8 mouse cellular contexts compared by ENCODE assay signal in genomic region chr10:43870752-43871151, GRCm38 (mm10). TPM values are rescaled to one million over a fixed set of nuclear protein-coding genes. Genes with fewer than 3 reads are reported as not detected.
DNase-seq lines count a peak whose midpoint lies in the region; ATAC-seq and TF ChIP-seq lines count a peak whose summit lies in the region.
"Had no signal": no experiment of that assay in that cellular context is flagged by ENCODE, and none has a peak within 500 bp of the region (broad histone marks: within the 10 kb centered on the region; RNA-seq: fewer than 3 reads in every experiment).

No protein-coding gene starts in this region.

- H3K4me1 ChIP-seq in intestine, embryonic 14.5 days (replicated peaks; ENCODE audit: control insufficient read depth, insufficient read depth, low read length) = no peaks in the 10 kb centered on the region
- no peaks in the 10 kb centered on the region for H3K4me1 ChIP-seq in intestine, embryonic 16.5 days (ENCODE audit: control insufficient read depth, insufficient read depth, low read length)
- no peaks in the 10 kb centered on the region for H3K4me1 ChIP-seq in ES-E14 (ENCODE audit: control insufficient read depth in 2 of 2, insufficient read depth in 2 of 2, low read length in 2 of 2, poor library complexity in 1 of 2)
- H3K4me1 ChIP-seq in lung, adult 2 months (ENCODE audit: control insufficient read depth, insufficient read depth, low read length) = no peaks in the 10 kb centered on the region

- no peak for TF ChIP-seq POLR2A in lung, adult 2 months (IDR thresholded peaks at IDR 0.05; ENCODE audit: borderline replicate concordance, extremely low read depth, low read depth, low read length)

- H3K27ac ChIP-seq in intestine, embryonic 14.5 days (ENCODE audit: low read depth) = no peak overlapping the region
- H3K27ac ChIP-seq in intestine, embryonic 16.5 days (ENCODE audit: low read length) = no peak overlapping the region
- H3K27ac ChIP-seq in ES-E14 (ENCODE audit: insufficient read depth, low read depth, low read length, poor library complexity, severe bottlenecking) = no peak overlapping the region

- no peak overlapping the region for H3K9ac ChIP-seq in intestine, embryonic 14.5 days (ENCODE audit: low read length)
- no peak overlapping the region for H3K9ac ChIP-seq in intestine, embryonic 16.5 days (ENCODE audit: low read depth, low read length)
- H3K9ac ChIP-seq in ES-E14 (ENCODE audit: insufficient read depth, low read depth, low read length, poor library complexity, severe bottlenecking) = no peak overlapping the region

- H3K27me3 ChIP-seq in intestine, embryonic 14.5 days (replicated peaks; ENCODE audit: control insufficient read depth, insufficient read depth, low read length) = no peaks in the 10 kb centered on the region
- no peaks in the 10 kb centered on the region for H3K27me3 ChIP-seq in intestine, embryonic 16.5 days (replicated peaks; ENCODE audit: control insufficient read depth, insufficient read depth, low read length)
- H3K27me3 ChIP-seq in C2C12 (ENCODE audit: control insufficient read depth, insufficient read depth, insufficient read length) = no peaks in the 10 kb centered on the region
- H3K27me3 ChIP-seq: megakaryocyte, embryonic 14.5 days had no signal

- ATAC-seq in intestine, embryonic 14.5 days (replicated peaks; ENCODE audit: low FRiP score, low TSS enrichment, low read depth) = no peak
- no peak for ATAC-seq in intestine, embryonic 16.5 days

- H3ac ChIP-seq in C2C12 (ENCODE audit: control insufficient read depth, insufficient read length, low read depth) = no peak overlapping the region

- no peak overlapping the region for H3K4me2 ChIP-seq in intestine, embryonic 14.5 days (ENCODE audit: low read length)
- no peak overlapping the region for H3K4me2 ChIP-seq in intestine, embryonic 16.5 days (ENCODE audit: low read depth, low read length)

- TF ChIP-seq CTCF in C2C12 (IDR thresholded peaks at IDR 0.05; ENCODE audit: control insufficient read depth, insufficient read depth, insufficient read length) = peak; percentile 8
- peak; percentile 90 for TF ChIP-seq CTCF in lung, adult 2 months (IDR thresholded peaks at IDR 0.05; ENCODE audit: insufficient read depth, low read length)

- H3K36me3 ChIP-seq in intestine, embryonic 14.5 days (ENCODE audit: control insufficient read depth, insufficient read depth, low read length) = 0 out of 2 replicates have a peak, but pooled peaks cover 6% of the 10 kb centered on the region
- H3K36me3 ChIP-seq in intestine, embryonic 16.5 days (ENCODE audit: control insufficient read depth, insufficient read depth, low read length) = no peaks in the 10 kb centered on the region
- no peaks in the 10 kb centered on the region for H3K36me3 ChIP-seq in C2C12 (ENCODE audit: control insufficient read depth, insufficient read depth)
- peaks cover 3% of the 10 kb centered on the region; the same call in 1 of the 2 replicates for H3K36me3 ChIP-seq in ES-E14 (ENCODE audit: control insufficient read depth, insufficient read depth, low read length, poor library complexity, severe bottlenecking)

- no peaks in the 10 kb centered on the region for H3K79me3 ChIP-seq in C2C12 (ENCODE audit: low read depth)

- peak; percentile 64 for DNase-seq in intestine, embryonic 14.5 days (ENCODE audit: low spot score)
- DNase-seq in ES-E14 (ENCODE audit: low read depth, low spot score) = peak; percentile 60
- DNase-seq in embryo, embryonic 11 days = peak; percentile 51
- DNase-seq in lung, adult 2 months = peak; percentile 37
- peak; percentile 64 for DNase-seq in testis, postnatal 10 days (ENCODE audit: low spot score)

- in situ Hi-C loops in ES-E14 (cut with MboI; ENCODE audit: low sequenced_read_pairs in 2 of 2, unreplicated experiment in 2 of 2) = no loop called here

- H3K4me3 ChIP-seq in intestine, embryonic 14.5 days (ENCODE audit: low read depth, low read length) = no peak overlapping the region
- no peak overlapping the region for H3K4me3 ChIP-seq in intestine, embryonic 16.5 days (ENCODE audit: low read length)
- H3K4me3 ChIP-seq in C2C12 (ENCODE audit: insufficient read depth, poor library complexity, severe bottlenecking) (no peak overlapping the region), ES-E14 (ENCODE audit: insufficient read depth in 1 of 2, low read depth in 1 of 2, low read length in 2 of 2, poor library complexity in 1 of 2, severe bottlenecking in 1 of 2) (no peak overlapping the region)
- no peak overlapping the region for H3K4me3 ChIP-seq in lung, adult 2 months (replicated peaks; ENCODE audit: extremely low read depth, low read depth, low read length)
- H3K4me3 ChIP-seq: megakaryocyte, embryonic 14.5 days had no signal

- H3K9me3 ChIP-seq in intestine, embryonic 14.5 days (ENCODE audit: control insufficient read depth, low read length) = 0 out of 2 replicates have a peak, but pooled peaks cover 6% of the 10 kb centered on the region
- no peaks in the 10 kb centered on the region for H3K9me3 ChIP-seq in intestine, embryonic 16.5 days (ENCODE audit: control insufficient read depth, low read length)
- peaks cover 1% of the 10 kb centered on the region; the same call in 1 of the 2 replicates for H3K9me3 ChIP-seq in ES-E14 (ENCODE audit: control insufficient read depth, insufficient read depth, low read depth, low read length)

- 72% methylated on average over 10 of the region's 10 CpGs for WGBS in intestine, embryonic 14.5 days
- 79% methylated on average over 10 of the region's 10 CpGs for WGBS in intestine, embryonic 16.5 days
- WGBS in lung, adult 2 months = 68% methylated on average over 10 of the region's 10 CpGs

- H3K79me2 ChIP-seq in C2C12 (ENCODE audit: control insufficient read depth, insufficient read depth) = no peaks in the 10 kb centered on the region

TF ChIP-seq in C2C12, 6 proteins besides CTCF, POLR2A, EP300 and RAD21:
- no peak for TF ChIP-seq MYOG (IDR thresholded peaks at IDR 0.05; ENCODE audit: control insufficient read depth, extremely low read depth, insufficient read length)
- TF ChIP-seq USF1 (IDR thresholded peaks at IDR 0.05; ENCODE audit: low read depth) = no peak
- TF ChIP-seq MAX (IDR thresholded peaks at IDR 0.05) = no peak
- TF ChIP-seq CEBPB (IDR thresholded peaks at IDR 0.05; ENCODE audit: low read depth) = no peak
- no peak for TF ChIP-seq MYOD1 (IDR thresholded peaks at IDR 0.05; ENCODE audit: control insufficient read depth, insufficient read length, low read depth)
- TF ChIP-seq FOSL1 (IDR thresholded peaks at IDR 0.05; ENCODE audit: insufficient read depth, low read length, poor library complexity, severe bottlenecking) = no peak

TF ChIP-seq in ES-E14, 5 proteins besides CTCF, POLR2A, EP300 and RAD21:
- TF ChIP-seq ZNF384 (IDR thresholded peaks at IDR 0.05; ENCODE audit: low read depth, low read length) (no peak), CHD2 (IDR thresholded peaks at IDR 0.05; ENCODE audit: low read depth, low read length) (no peak), HCFC1 (IDR thresholded peaks at IDR 0.05; ENCODE audit: borderline replicate concordance, insufficient read depth, low read length) (no peak), MAFK (IDR thresholded peaks at IDR 0.05; ENCODE audit: insufficient read depth, low read depth, low read length) (no peak), ZC3H11A (IDR thresholded peaks at IDR 0.05; ENCODE audit: borderline replicate concordance, low read depth, low read length) (no peak)

RNA-seq across cellular contexts. Expression of gene Qrsl1, which starts 30.8 kb away (rescaled TPM):
- 23.1 and 24.4 TPM in 2 replicates for polyA plus RNA-seq in intestine, embryonic 14.5 days (2014; fragmentation: Nextera tagmentation; extraction: Ambion mirVana)
- 15.4 and 19.2 TPM in 2 replicates for polyA plus RNA-seq in intestine, embryonic 16.5 days (2015; fragmentation: Nextera tagmentation; extraction: Ambion mirVana)
- polyA plus RNA-seq in C2C12 (2012; fragmentation: generic; extraction: Trizol) = 11.2 TPM
- 24.8 and 28.9 TPM in 2 replicates for total RNA-seq in ES-E14 (2012; rRNA removed)
- 4.6 and 7.1 TPM in 2 replicates for polyA plus RNA-seq in lung, adult 2 months (2012; rRNA removed)

RNA-seq across cellular contexts. Expression of gene Rtn4ip1, which starts 30.9 kb away (rescaled TPM):
- polyA plus RNA-seq in intestine, embryonic 14.5 days (2014; fragmentation: Nextera tagmentation; extraction: Ambion mirVana) = 14.4 and 15.0 TPM in 2 replicates
- 18.6 and 19.4 TPM in 2 replicates for polyA plus RNA-seq in intestine, embryonic 16.5 days (2015; fragmentation: Nextera tagmentation; extraction: Ambion mirVana)
- polyA plus RNA-seq in C2C12 (2012; fragmentation: generic; extraction: Trizol) = 7.9 TPM
- 8.5 and 10.2 TPM in 2 replicates for total RNA-seq in ES-E14 (2012; rRNA removed)
- 4.2 and 9.0 TPM in 2 replicates for polyA plus RNA-seq in lung, adult 2 months (2012; rRNA removed)
